Mouse (Mus musculus) CD4-positive, CD25-positive, alpha-beta regulatory T cell, adult 4 months (primary cell): ENCODE results near the gene Cep128. TPM values are rescaled to one million over a fixed set of nuclear protein-coding genes. Genes with fewer than 3 reads are reported as not detected.
"Not testable (repeated sequence)": the region's sequence is repeated elsewhere in the genome, so short reads cannot be mapped to it uniquely, and the experiment has no call there.

Source experiments
- ATAC-seq: one replicate; pipeline ENCODE4 v1.8.0; 2017
- polyA plus RNA-seq, 2 experiments: library from polyadenylated mRNA; unstranded; fragments of 100-300 nt; shearing (Covaris generic); gene quantifications; one replicate each; pipeline ENCODE4 v1.2.1; 2017

The Cep128 gene
- polyA plus RNA-seq, result 10 to 100 TPM in 1 of 2 experiments, 1 to 10 TPM in 1; 5.8 to 10.3 TPM

- ATAC-seq, result peak; percentile 100
Observed at GRCm38 (mm10) chr12:91384281-91385017, at the start of gene Cep128, which contains the start of gene Tshr. Gene Cep128, minus strand, starts transcription at chr12:91384409. Gene Tshr, plus strand, starts transcription at chr12:91384563.

- ATAC-seq, result no peak
Observed at GRCm38 (mm10) chr12:91427129-91427528, 42.9 kb upstream of the Cep128 start.

GRCm38 (mm10) chr12:91426499-91426898 is 42.3 kb upstream of the Cep128 start:
- no peak for ATAC-seq

DNA sequence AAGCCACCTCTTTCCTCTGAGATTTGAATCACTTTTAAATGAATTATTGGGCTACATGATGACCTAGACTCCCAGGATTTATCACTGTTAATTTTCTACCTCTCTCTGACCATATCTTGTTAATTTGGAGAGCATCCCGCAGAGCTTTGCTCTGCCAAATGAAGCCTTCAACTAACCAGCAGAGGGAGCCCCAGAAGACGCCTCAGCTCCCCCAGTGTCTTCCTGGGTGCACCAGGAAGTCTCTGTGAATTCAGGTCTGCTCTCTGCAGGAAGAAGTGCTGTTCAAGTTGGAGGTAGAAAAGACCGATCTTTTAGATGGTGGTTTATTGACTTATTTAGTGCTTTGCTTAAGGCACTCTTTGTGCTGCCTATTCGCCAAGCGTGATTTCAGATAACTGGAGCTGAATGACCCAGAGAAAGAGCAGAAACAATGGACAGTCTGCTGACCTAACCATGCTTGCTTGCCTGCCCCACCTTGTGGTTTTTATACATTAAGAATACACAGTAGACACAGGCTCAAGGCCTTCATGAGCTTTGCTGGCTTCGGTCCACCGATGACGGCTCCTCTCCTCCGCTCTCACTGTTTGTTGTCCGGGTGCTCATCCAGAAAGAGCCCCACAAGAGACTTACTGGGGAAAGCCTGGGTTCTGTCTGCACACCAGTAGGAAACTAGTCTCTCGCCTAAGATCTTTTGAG is 39.1 kb upstream of the Cep128 start:
- peak; percentile 98 for ATAC-seq

GRCm38 (mm10) chr12:91421272-91421671 is 37.1 kb upstream of the Cep128 start:
- ATAC-seq, result no peak

- ATAC-seq, result peak; percentile 56
Observed at GRCm38 (mm10) chr12:91418791-91419190, 34.6 kb upstream of the Cep128 start.

GRCm38 (mm10) chr12:91416828-91417227 is 32.6 kb upstream of the Cep128 start:
- ATAC-seq, result no peak

DNA sequence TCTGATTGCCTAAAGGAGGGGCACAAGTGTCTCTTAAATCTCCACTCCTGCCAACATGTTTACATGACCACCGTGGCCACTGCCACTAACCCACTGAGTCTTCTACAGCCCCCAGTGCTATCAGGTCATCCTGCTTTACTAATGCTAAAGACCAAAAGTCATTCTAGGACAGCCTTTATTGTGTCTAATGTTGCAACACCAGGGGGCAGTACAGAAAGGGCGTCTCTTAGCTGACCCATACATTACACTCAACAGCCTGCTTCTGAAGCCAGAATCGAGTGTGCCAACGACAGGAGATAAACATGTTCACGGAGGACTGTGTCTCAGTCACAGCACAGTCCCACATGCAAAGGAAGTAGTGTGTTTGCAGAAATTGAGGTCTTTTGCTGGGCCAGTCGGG is 30.9 kb upstream of the Cep128 start:
- no peak for ATAC-seq

GRCm38 (mm10) chr12:91412461-91413182 is 28.4 kb upstream of the Cep128 start:
- no peak for ATAC-seq

DNA sequence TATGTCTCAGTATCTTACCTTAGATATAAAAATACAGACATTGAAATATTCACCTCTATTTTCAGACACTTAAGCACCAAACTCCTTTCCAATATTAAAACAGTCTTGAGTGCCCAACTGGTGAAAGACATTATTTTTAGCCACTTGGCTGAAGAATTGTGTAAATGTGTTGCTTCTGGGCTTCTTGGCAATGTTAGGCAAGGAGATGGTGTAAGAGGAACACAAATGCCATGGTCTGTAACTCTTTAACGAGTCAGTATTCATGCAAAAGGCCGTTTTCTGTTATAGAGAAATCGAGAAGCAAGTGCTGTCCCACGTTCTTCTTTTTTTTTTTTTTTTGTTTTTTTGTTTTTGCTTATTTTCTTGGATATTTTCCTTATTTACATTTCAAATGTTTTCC is 26.1 kb upstream of the Cep128 start:
- no peak for ATAC-seq

- ATAC-seq, result peak; percentile 8
Observed at GRCm38 (mm10) chr12:91401049-91401352, 16.8 kb upstream of the Cep128 start.

DNA sequence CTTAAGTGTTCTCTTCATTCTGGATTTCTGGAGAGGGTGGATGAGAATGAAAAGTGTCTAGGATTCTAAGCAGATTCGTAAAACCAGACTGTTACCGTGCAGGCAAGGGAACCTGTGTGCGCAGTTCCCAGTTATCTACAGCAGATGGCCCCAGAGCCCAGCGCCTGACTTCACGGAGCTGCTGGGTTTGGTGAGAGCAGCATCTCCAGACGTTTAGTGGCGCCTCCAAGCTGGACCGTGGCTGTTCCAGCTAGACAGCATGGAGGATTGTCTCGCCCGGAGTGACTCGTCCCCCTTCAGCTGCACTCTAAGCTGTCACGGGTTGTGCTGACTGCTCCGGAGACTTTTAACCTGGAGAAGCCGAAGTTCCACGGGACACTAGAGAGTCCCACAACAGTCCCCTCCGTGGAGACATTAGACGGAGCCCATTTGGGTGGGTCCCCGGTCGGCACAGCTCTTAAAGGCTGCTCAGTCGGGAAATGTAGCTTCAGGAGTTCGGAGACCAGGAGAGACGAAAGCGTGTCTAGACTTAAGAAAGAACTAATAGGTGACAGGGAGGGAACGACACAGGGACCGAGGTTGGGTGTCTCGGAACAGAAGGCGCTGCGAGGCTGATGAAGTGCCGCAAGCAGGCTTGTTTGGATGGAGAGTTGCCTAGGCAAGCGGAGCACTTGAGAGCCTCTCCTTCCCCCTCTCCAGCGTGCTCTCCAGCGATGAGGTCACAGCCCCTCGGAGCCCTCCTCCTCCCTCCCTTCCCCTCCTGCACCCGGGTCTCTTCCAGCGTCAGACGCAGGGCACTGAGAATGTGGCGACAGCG is 16.2 kb upstream of the Cep128 start:
- peak; percentile 92 for ATAC-seq

- ATAC-seq, result peak; percentile 40
Observed at GRCm38 (mm10) chr12:91383516-91384264, 519 bp downstream of the Cep128 start.

GRCm38 (mm10) chr12:91369173-91369572 is 15.0 kb downstream of the Cep128 start:
- no peak for ATAC-seq

- ATAC-seq, result no peak
Observed at GRCm38 (mm10) chr12:91353783-91354182, 30.4 kb downstream of the Cep128 start.

- ATAC-seq, result not testable (repeated sequence)
Observed at GRCm38 (mm10) chr12:91338656-91339055, 45.6 kb downstream of the Cep128 start.

- no peak for ATAC-seq
Observed at GRCm38 (mm10) chr12:91327527-91327926, 56.7 kb downstream of the Cep128 start.

GRCm38 (mm10) chr12:91326104-91326503 is 58.1 kb downstream of the Cep128 start:
- peak; percentile 68 for ATAC-seq

GRCm38 (mm10) chr12:91315026-91315425 is 69.2 kb downstream of the Cep128 start:
- ATAC-seq, result no peak

GRCm38 (mm10) chr12:91313974-91314587 is 70.1 kb downstream of the Cep128 start:
- peak; percentile 92 for ATAC-seq

GRCm38 (mm10) chr12:91312591-91312990 is 71.6 kb downstream of the Cep128 start:
- ATAC-seq, result no peak
